Mouse (Mus musculus) liver, adult 2 months (tissue): ENCODE measurements at regions not wholly inside any gene's neighbourhood (a gene's known extent, or its start where the extent isn't known, plus 50 kb on each side); places are given as distances from the start of the nearest gene placed in this dataset.
A peak's percentile ranks its signal among the peaks of the same experiment; 100 is the strongest.

Experiments used
- DNase-seq: peaks from one replicate; pipeline ENCODE4 v3.0.0-alpha.2; 2011; ENCODE audit warnings: low read depth, low spot score; ENCODE audit errors: extremely low read depth
- H3K27ac ChIP-seq: fragments of 200-500 bp; replicated peaks from 2 replicates; pipeline ENCODE4 v1.5.1; 2012; ENCODE audit warnings: low read depth, mild to moderate bottlenecking, control low read depth, inconsistent platforms, low read length; ENCODE audit not compliant: insufficient read depth
- H3K27me3 ChIP-seq: fragments of 200-500 bp; 2 replicates; pipeline ENCODE4 v1.6.1; 2012; ENCODE audit warnings: mild to moderate bottlenecking, moderate library complexity, low read length, inconsistent platforms; ENCODE audit not compliant: control insufficient read depth, insufficient read depth
- H3K36me3 ChIP-seq: fragments of 200-500 bp; 2 replicates; pipeline ENCODE4 v1.6.1; 2012; ENCODE audit warnings: low read length, inconsistent platforms; ENCODE audit not compliant: control insufficient read depth, insufficient read depth
- H3K4me1 ChIP-seq: fragments of 200-500 bp; 2 replicates; pipeline ENCODE4 v1.6.1; 2011; ENCODE audit warnings: low read length; ENCODE audit not compliant: control insufficient read depth, insufficient read depth
- H3K4me3 ChIP-seq: fragments of 200-500 bp; 2 replicates; pipeline ENCODE4 v1.5.1; 2011; ENCODE audit warnings: low read depth, mild to moderate bottlenecking, control low read depth, low read length, moderate library complexity; ENCODE audit not compliant: insufficient read depth
- H3K79me2 ChIP-seq: fragments of 200-500 bp; 2 replicates; pipeline ENCODE4 v1.6.1; 2012; ENCODE audit warnings: inconsistent platforms, mild to moderate bottlenecking, low read length, moderate library complexity; ENCODE audit not compliant: control insufficient read depth, insufficient read depth
- H3K9ac ChIP-seq: fragments of 200-500 bp; 2 replicates; pipeline ENCODE4 v1.6.1; 2012; ENCODE audit warnings: low read depth, mild to moderate bottlenecking, control low read depth, inconsistent platforms, low read length
- CTCF ChIP-seq: fragments of 200-500 bp; IDR thresholded peaks from 2 replicates; pipeline ENCODE4 v1.5.1; 2011; ENCODE audit warnings: low read depth, low read length, control low read depth
- POLR2A ChIP-seq: fragments of 200-500 bp; IDR thresholded peaks from 2 replicates; pipeline ENCODE4 v1.6.1; 2011; ENCODE audit warnings: low read length, control low read depth; ENCODE audit not compliant: insufficient read depth; ENCODE audit errors: extremely low read depth
- WGBS: fragments of 180-500 bp; shearing (Covaris S2); methylation state at CpG from one replicate; pipeline ENCODE4 v1.1.7; 2018; 5-methylcytosine and 5-hydroxymethylcytosine counted together

DNA sequence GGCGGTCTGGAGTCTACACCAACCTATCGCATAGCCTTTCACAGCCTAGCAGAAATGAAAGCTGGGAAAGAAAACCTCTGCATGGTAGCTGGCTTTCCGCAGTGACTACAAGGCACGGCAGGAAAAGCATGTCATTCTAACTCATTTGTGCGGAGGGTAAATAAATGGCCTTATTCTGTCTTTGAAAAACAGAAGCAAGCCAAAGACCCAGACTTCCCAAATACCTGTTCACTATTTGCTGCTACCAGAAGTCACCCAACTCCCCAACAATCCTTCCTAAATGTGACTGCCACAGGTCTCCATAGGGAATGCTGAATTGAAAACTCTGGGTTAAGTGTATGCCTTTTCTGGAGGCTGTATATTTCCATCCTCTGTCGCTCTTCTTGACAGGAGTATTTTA lies 258.0 kb upstream of the Atp10a start:
- H3K4me1 ChIP-seq, result peaks cover 3% of the 10 kb centered on the region; the same call in 1 of the 2 replicates
- H3K27ac ChIP-seq, result no peak overlapping the region
- no peaks in the 10 kb centered on the region for H3K36me3 ChIP-seq
- H3K27me3 ChIP-seq, result no peaks in the 10 kb centered on the region
- WGBS, result 51% methylated on average over 6 of the region's 6 CpGs
- H3K79me2 ChIP-seq, result no peaks in the 10 kb centered on the region
- no peak overlapping the region for H3K4me3 ChIP-seq
- TF ChIP-seq CTCF, result no peak
- no peak for TF ChIP-seq POLR2A
- DNase-seq, result no peak
- H3K9ac ChIP-seq, result no peak overlapping the region

DNA sequence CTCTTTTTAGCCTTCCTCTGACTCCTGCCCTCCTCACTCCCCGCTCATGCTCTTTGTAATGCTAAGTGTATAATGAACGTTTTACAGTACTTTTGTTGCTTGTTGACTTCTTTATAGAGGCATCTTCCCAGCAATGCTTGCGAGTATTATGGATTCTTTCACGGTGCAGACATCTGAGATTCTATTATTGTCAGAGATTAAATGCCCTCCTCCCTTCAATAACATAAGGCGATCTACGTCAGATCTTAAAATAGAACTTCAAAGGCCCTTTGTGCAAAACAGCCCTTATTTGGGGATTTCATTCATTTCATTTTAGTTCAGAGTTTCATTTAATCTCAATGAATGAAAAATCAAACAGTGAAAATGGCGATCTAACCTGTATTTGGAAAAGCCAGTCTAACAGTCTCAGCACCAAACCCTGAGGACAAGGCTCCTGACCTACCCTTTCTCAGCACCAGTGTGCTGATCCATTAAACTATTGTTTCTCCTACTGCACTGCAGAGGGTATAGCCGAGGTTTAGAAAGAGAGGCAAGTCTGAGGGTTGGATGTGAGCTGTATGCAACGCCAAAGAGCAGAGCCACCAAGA lies 257.3 kb upstream of the Atp10a start:
- Histone ChIP-seq H3K27me3 (no peaks in the 10 kb centered on the region), H3K36me3 (no peaks in the 10 kb centered on the region), H3K27ac (no peak overlapping the region), H3K79me2 (no peaks in the 10 kb centered on the region), H3K4me3 (peak overlapping the region; percentile 52), H3K4me1 (peaks cover 3% of the 10 kb centered on the region; the same call in 1 of the 2 replicates), H3K9ac (peak overlapping the region; percentile 13; the same call in 1 of the 2 replicates)
- no peak for DNase-seq
- TF ChIP-seq POLR2A, result no peak
- TF ChIP-seq CTCF, result no peak
- 5% methylated on average over 9 of the region's 9 CpGs for WGBS

DNA sequence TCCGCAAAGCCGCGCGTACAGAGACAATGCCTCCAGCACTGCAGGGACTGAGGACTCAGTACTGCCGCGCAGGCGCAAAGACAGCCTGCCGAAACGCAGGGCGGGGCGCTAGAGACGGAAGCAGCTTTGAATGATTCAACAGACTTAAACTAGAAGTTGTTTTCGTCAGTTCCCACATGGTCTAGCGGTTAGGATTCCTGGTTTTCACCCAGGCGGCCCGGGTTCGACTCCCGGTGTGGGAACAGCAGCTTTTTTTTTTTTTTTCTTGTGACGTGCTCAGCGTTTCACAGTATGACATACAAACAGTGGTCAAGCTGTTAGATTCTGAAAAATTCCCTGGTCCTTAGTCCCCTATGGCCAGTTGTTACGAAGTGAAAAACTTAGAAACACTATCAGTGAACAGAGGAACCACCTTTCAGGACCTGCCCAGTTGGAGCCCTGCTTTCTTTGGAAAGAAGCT lies 256.8 kb upstream of the Atp10a start:
- TF ChIP-seq POLR2A, result 0 out of 2 replicates have a peak, but pooled peaks have one; percentile 13
- no peak for TF ChIP-seq CTCF
- DNase-seq, result peak; percentile 84
- Histone ChIP-seq H3K27ac (no peak overlapping the region), H3K4me1 (peaks cover 3% of the 10 kb centered on the region; the same call in 1 of the 2 replicates), H3K36me3 (no peaks in the 10 kb centered on the region), H3K9ac (0 out of 2 replicates have a peak overlapping the region, but pooled peaks have one; percentile 13), H3K4me3 (peak overlapping the region; percentile 52), H3K79me2 (no peaks in the 10 kb centered on the region), H3K27me3 (no peaks in the 10 kb centered on the region)
- under 1% methylated on average over 21 of the region's 21 CpGs for WGBS

DNA sequence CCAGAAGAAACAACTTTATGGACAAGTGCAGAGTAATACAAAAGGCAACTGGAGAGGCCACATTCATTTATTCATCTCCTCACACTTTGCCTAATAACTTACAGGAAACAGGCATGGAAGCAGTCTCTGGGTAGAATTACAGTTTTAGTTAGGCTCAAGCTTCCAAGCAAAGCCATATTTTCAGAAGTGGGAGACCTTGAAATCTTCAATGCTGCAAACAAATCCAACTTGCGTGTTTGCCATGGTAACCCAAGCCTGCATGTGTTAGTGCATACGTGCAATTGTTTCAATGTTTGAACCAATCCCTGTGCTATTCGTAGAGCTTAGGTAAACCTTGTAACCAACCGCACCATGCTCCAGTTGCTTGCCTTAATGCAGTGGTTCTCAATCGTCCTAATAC lies 256.3 kb upstream of the Atp10a start:
- Histone ChIP-seq H3K27ac (no peak overlapping the region), H3K36me3 (no peaks in the 10 kb centered on the region), H3K27me3 (no peaks in the 10 kb centered on the region), H3K4me1 (peaks cover 3% of the 10 kb centered on the region; the same call in 1 of the 2 replicates), H3K9ac (no peak overlapping the region), H3K79me2 (no peaks in the 10 kb centered on the region), H3K4me3 (peak overlapping the region; percentile 43)
- 29% methylated on average over 5 of the region's 5 CpGs for WGBS
- DNase-seq, result no peak
- TF ChIP-seq POLR2A, result no peak
- TF ChIP-seq CTCF, result no peak

DNA sequence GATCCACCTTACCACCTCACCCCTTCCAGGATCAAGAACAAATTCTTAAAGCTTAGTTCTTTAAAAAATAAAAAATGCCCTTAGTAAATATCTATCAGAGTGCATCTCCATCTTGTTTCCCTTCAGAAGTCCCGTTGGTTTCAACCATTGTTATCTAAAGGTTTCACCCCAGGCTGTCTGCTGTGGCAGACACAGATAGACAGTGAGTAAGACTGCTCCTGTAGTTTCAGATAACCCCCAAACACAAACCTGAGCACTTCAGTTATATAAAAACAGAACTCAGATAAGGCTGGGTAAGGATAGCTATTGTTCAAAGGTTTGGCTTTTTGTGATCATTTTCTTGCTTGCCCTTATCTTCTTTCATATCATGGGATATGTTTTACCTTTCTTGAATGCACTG lies 255.4 kb upstream of the Atp10a start:
- H3K27ac ChIP-seq, result no peak overlapping the region
- no peak for TF ChIP-seq CTCF
- no peak for TF ChIP-seq POLR2A
- H3K79me2 ChIP-seq, result no peaks in the 10 kb centered on the region
- no peak overlapping the region for H3K9ac ChIP-seq
- no peak overlapping the region for H3K4me3 ChIP-seq
- no peaks in the 10 kb centered on the region for H3K27me3 ChIP-seq
- H3K36me3 ChIP-seq, result no peaks in the 10 kb centered on the region
- peaks cover 3% of the 10 kb centered on the region; the same call in 1 of the 2 replicates for H3K4me1 ChIP-seq
- no peak for DNase-seq
- 42% methylated on average over 1 of the region's 1 CpGs for WGBS

DNA sequence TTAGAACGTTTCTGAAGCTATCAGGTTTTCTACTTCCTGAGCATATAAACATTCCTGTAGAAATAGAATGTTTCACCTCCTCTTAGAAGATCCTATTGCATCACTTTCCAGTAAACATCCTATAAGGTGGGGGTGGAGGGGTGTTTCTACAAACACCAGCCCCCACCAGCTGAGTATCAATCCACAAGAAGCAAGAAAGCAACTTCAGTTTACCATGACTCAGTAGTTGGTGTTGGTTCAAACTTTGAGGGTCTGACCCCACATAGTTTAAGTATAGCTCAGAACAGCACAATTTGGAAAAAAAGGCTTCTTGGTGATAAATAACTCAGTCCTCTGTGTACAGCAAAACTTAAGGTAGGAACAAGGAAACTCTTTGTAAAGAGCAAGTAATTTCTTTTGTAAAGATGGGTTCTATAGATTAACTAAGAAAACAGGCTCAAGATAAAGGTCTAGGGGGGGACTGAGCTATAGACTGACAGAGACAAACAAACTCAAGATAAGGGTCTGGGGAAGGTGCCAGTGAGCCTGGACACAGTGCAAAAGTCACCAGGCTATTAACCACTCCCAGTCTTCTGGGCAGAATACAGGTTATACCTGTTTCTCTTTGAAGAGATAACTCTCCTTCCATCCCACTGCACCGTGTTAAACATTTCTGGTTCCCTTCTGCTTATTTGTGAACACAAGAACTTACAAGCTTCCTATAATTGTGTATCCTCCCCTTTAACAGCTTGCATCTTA lies 218.9 kb upstream of the Atp10a start:
- 5% methylated on average over 2 of the region's 2 CpGs for WGBS
- no peak overlapping the region for H3K27ac ChIP-seq
- no peak overlapping the region for H3K9ac ChIP-seq
- H3K79me2 ChIP-seq, result no peaks in the 10 kb centered on the region
- TF ChIP-seq CTCF (no peak), POLR2A (no peak)
- no peaks in the 10 kb centered on the region for H3K36me3 ChIP-seq
- no peak for DNase-seq
- H3K4me1 ChIP-seq, result no peaks in the 10 kb centered on the region
- no peak overlapping the region for H3K4me3 ChIP-seq
- no peaks in the 10 kb centered on the region for H3K27me3 ChIP-seq
